ENCODE assay signal across 28 mouse cellular contexts in genomic region chr19:11494519-11494918, GRCm38 (mm10). TPM values are rescaled to one million over a fixed set of nuclear protein-coding genes. Genes with fewer than 3 reads are reported as not detected.
DNase-seq lines count a peak whose midpoint lies in the region; ATAC-seq and TF ChIP-seq lines count a peak whose summit lies in the region.
"Had no signal": no experiment of that assay in that cellular context is flagged by ENCODE, and none has a peak within 500 bp of the region (broad histone marks: within the 10 kb centered on the region; RNA-seq: fewer than 3 reads in every experiment).

No protein-coding gene starts in this region.

- H3K27ac ChIP-seq in lung, postnatal 0 days (ENCODE audit: low read length), result no peak overlapping the region
- no peak overlapping the region for H3K27ac ChIP-seq in midbrain, embryonic 15.5 days
- no peak overlapping the region for H3K27ac ChIP-seq in forebrain, embryonic 16.5 days (ENCODE audit: low read length)
- H3K27ac ChIP-seq: heart, adult 2 months; heart, embryonic 13.5 days; hindbrain, embryonic 12.5 days; kidney, postnatal 0 days; limb, embryonic 10.5 days; liver, embryonic 15.5 days; lung, embryonic 15.5 days; midbrain, embryonic 12.5 days; neural tube, embryonic 12.5 days had no signal

- no peak overlapping the region for H3K9ac ChIP-seq in lung, postnatal 0 days (replicated peaks; ENCODE audit: low read depth)
- H3K9ac ChIP-seq in midbrain, embryonic 15.5 days, result no peak overlapping the region
- H3K9ac ChIP-seq in forebrain, embryonic 16.5 days (replicated peaks; ENCODE audit: low read depth, low read length), result no peak overlapping the region
- H3K9ac ChIP-seq: heart, embryonic 13.5 days; hindbrain, embryonic 12.5 days; liver, embryonic 15.5 days; lung, embryonic 15.5 days; midbrain, embryonic 12.5 days; neural tube, embryonic 12.5 days had no signal

- no peak overlapping the region for H3K4me2 ChIP-seq in lung, postnatal 0 days (replicated peaks; ENCODE audit: low read depth, low read length)
- no peak overlapping the region for H3K4me2 ChIP-seq in midbrain, embryonic 15.5 days
- no peak overlapping the region for H3K4me2 ChIP-seq in forebrain, embryonic 16.5 days (ENCODE audit: low read length)
- H3K4me2 ChIP-seq: heart, embryonic 13.5 days; hindbrain, embryonic 12.5 days; liver, embryonic 15.5 days; lung, embryonic 15.5 days; midbrain, embryonic 12.5 days; neural tube, embryonic 12.5 days had no signal

- H3K4me3 ChIP-seq in lung, postnatal 0 days (ENCODE audit: low read depth, low read length), result no peak overlapping the region
- H3K4me3 ChIP-seq in midbrain, embryonic 15.5 days, result no peak overlapping the region
- H3K4me3 ChIP-seq in forebrain, embryonic 16.5 days (replicated peaks; ENCODE audit: low read length), result no peak overlapping the region
- H3K4me3 ChIP-seq: heart, adult 2 months; heart, embryonic 13.5 days; hindbrain, embryonic 12.5 days; limb, embryonic 10.5 days; liver, embryonic 15.5 days; lung, embryonic 15.5 days; midbrain, embryonic 12.5 days; neural tube, embryonic 12.5 days had no signal

- TF ChIP-seq EP300 in lung, postnatal 0 days (IDR thresholded peaks at IDR 0.05), result no peak

- H3K4me1 ChIP-seq in lung, postnatal 0 days (ENCODE audit: insufficient read depth, low read depth, low read length), result no peaks in the 10 kb centered on the region
- no peaks in the 10 kb centered on the region for H3K4me1 ChIP-seq in midbrain, embryonic 15.5 days
- no peaks in the 10 kb centered on the region for H3K4me1 ChIP-seq in forebrain, embryonic 16.5 days (replicated peaks; ENCODE audit: control insufficient read depth, insufficient read depth, low read length)
- H3K4me1 ChIP-seq: heart, embryonic 13.5 days; hindbrain, embryonic 12.5 days; limb, embryonic 10.5 days; liver, embryonic 15.5 days; lung, embryonic 15.5 days; midbrain, embryonic 12.5 days; neural tube, embryonic 12.5 days had no signal

- no peak for ATAC-seq in lung, postnatal 0 days
- peak; percentile 47 for ATAC-seq in activated CD4-positive, CD25-positive, alpha-beta regulatory T cell, adult 4 months
- ATAC-seq in megakaryocyte, adult 5-6 weeks (ENCODE audit: poor library complexity, severe bottlenecking), result peak; percentile 60
- no peak for ATAC-seq in midbrain, embryonic 15.5 days (replicated peaks)
- ATAC-seq in forebrain, embryonic 16.5 days, result no peak
- ATAC-seq: forebrain, embryonic 14.5 days had no signal

- TF ChIP-seq CTCF in lung, postnatal 0 days (IDR thresholded peaks at IDR 0.05), result no peak

- DNase-seq in lung, postnatal 36 days, result peak; percentile 27
- DNase-seq in lung, postnatal 0 days (ENCODE audit: low spot score), result no peak
- DNase-seq in kidney, adult 9 months, result no peak
- DNase-seq: adrenal gland, postnatal 14 days; cerebellum, adult 8-10 months; cerebellum, postnatal 36 days; gastrocnemius, postnatal 14 days; heart, adult 2 months; heart, postnatal 14 days; kidney, adult 18-20 months; liver; thymus, postnatal 25 days had no signal

- H3K36me3 ChIP-seq in lung, postnatal 0 days (ENCODE audit: insufficient read depth, low read length), result no peaks in the 10 kb centered on the region
- H3K36me3 ChIP-seq in midbrain, embryonic 15.5 days (replicated peaks), result no peaks in the 10 kb centered on the region
- no peaks in the 10 kb centered on the region for H3K36me3 ChIP-seq in forebrain, embryonic 16.5 days (ENCODE audit: control insufficient read depth, insufficient read depth)
- H3K36me3 ChIP-seq: heart, embryonic 13.5 days; hindbrain, embryonic 12.5 days; limb, embryonic 10.5 days; liver, embryonic 15.5 days; lung, embryonic 15.5 days; midbrain, embryonic 12.5 days; neural tube, embryonic 12.5 days had no signal

- WGBS in lung, postnatal 0 days, result 63% methylated on average over 3 of the region's 3 CpGs
- 81% methylated on average over 3 of the region's 3 CpGs for WGBS in midbrain, embryonic 15.5 days
- WGBS in forebrain, embryonic 16.5 days, result 90% methylated on average over 3 of the region's 3 CpGs

- no peaks in the 10 kb centered on the region for H3K9me3 ChIP-seq in lung, postnatal 0 days (ENCODE audit: low read length)
- H3K9me3 ChIP-seq in midbrain, embryonic 15.5 days, result no peaks in the 10 kb centered on the region
- no peaks in the 10 kb centered on the region for H3K9me3 ChIP-seq in forebrain, embryonic 16.5 days (ENCODE audit: control insufficient read depth, low read length)
- H3K9me3 ChIP-seq: heart, embryonic 13.5 days; hindbrain, embryonic 12.5 days; limb, embryonic 10.5 days; liver, embryonic 15.5 days; lung, embryonic 15.5 days; midbrain, embryonic 12.5 days; neural tube, embryonic 12.5 days had no signal

- no peaks in the 10 kb centered on the region for H3K27me3 ChIP-seq in lung, postnatal 0 days (replicated peaks; ENCODE audit: insufficient read depth, low read length)
- no peaks in the 10 kb centered on the region for H3K27me3 ChIP-seq in midbrain, embryonic 15.5 days (replicated peaks)
- no peaks in the 10 kb centered on the region for H3K27me3 ChIP-seq in forebrain, embryonic 16.5 days (replicated peaks; ENCODE audit: control insufficient read depth, insufficient read depth, low read length)
- H3K27me3 ChIP-seq: heart, embryonic 13.5 days; hindbrain, embryonic 12.5 days; liver, embryonic 15.5 days; lung, embryonic 15.5 days; midbrain, embryonic 12.5 days; neural tube, embryonic 12.5 days had no signal

RNA-seq across cellular contexts. Expression of gene Gm8369, which starts 8.8 kb away (rescaled TPM):
- 0.14 and 0.20 TPM in 2 replicates for polyA plus RNA-seq in lung, postnatal 0 days (2015; fragmentation: Nextera tagmentation; extraction: Ambion mirVana)
- polyA plus RNA-seq in activated CD4-positive, CD25-positive, alpha-beta regulatory T cell, adult 4 months (2017; shearing (Covaris generic)), result 100 to 1,000 TPM; 497 to 564 TPM
- 16.9 and 21.9 TPM in 2 replicates for total RNA-seq in megakaryocyte, adult 5-6 weeks (2015)
- 10.4 and 12.3 TPM in 2 replicates for total RNA-seq in megakaryocyte, adult 5-6 weeks (2017)
- polyA plus RNA-seq in midbrain, embryonic 15.5 days (2015; fragmentation: Nextera tagmentation; extraction: Ambion mirVana), result not detected in 2 replicates
- not detected in 2 replicates for polyA plus RNA-seq in forebrain, embryonic 16.5 days (2015; fragmentation: Nextera tagmentation; extraction: Ambion mirVana)
- polyA plus RNA-seq: embryonic facial prominence, embryonic 14.5 days; forebrain, embryonic 14.5 days; heart, embryonic 13.5 days; hindbrain, embryonic 12.5 days; kidney, postnatal 0 days; limb, embryonic 10.5 days; midbrain, embryonic 12.5 days; neural tube, embryonic 12.5 days; stomach, embryonic 14.5 days had no signal

RNA-seq across cellular contexts. Expression of gene Ms4a6b, which starts 21.8 kb away (rescaled TPM):
- 5.2 and 7.1 TPM in 2 replicates for polyA plus RNA-seq in lung, postnatal 0 days (2015; fragmentation: Nextera tagmentation; extraction: Ambion mirVana)
- 1,000 to 10,000 TPM; 1,243 to 1,295 TPM for polyA plus RNA-seq in activated CD4-positive, CD25-positive, alpha-beta regulatory T cell, adult 4 months (2017; shearing (Covaris generic))
- 242 and 270 TPM in 2 replicates for total RNA-seq in megakaryocyte, adult 5-6 weeks (2015)
- total RNA-seq in megakaryocyte, adult 5-6 weeks (2017), result 138 and 141 TPM in 2 replicates
- 2.5 and 2.7 TPM in 2 replicates for polyA plus RNA-seq in midbrain, embryonic 15.5 days (2015; fragmentation: Nextera tagmentation; extraction: Ambion mirVana)
- 1.5 and 2.7 TPM in 2 replicates for polyA plus RNA-seq in forebrain, embryonic 16.5 days (2015; fragmentation: Nextera tagmentation; extraction: Ambion mirVana)

RNA-seq across cellular contexts. Expression of gene Ms4a6c, which starts 25.4 kb away (rescaled TPM):
- polyA plus RNA-seq in lung, postnatal 0 days (2015; fragmentation: Nextera tagmentation; extraction: Ambion mirVana), result 10.8 and 12.6 TPM in 2 replicates
- polyA plus RNA-seq in activated CD4-positive, CD25-positive, alpha-beta regulatory T cell, adult 4 months (2017; shearing (Covaris generic)), result 10 to 100 TPM; 12.5 to 13.3 TPM
- 815 and 879 TPM in 2 replicates for total RNA-seq in megakaryocyte, adult 5-6 weeks (2015)
- 614 and 767 TPM in 2 replicates for total RNA-seq in megakaryocyte, adult 5-6 weeks (2017)
- polyA plus RNA-seq in midbrain, embryonic 15.5 days (2015; fragmentation: Nextera tagmentation; extraction: Ambion mirVana), result 2.2 and 2.5 TPM in 2 replicates
- 1.5 and 2.1 TPM in 2 replicates for polyA plus RNA-seq in forebrain, embryonic 16.5 days (2015; fragmentation: Nextera tagmentation; extraction: Ambion mirVana)

RNA-seq across cellular contexts. Expression of gene Ms4a4d, which starts 42.1 kb away (rescaled TPM):
- polyA plus RNA-seq in lung, postnatal 0 days (2015; fragmentation: Nextera tagmentation; extraction: Ambion mirVana), result 3.8 and 4.3 TPM in 2 replicates
- 1 to 10 TPM; 4.1 to 4.9 TPM for polyA plus RNA-seq in activated CD4-positive, CD25-positive, alpha-beta regulatory T cell, adult 4 months (2017; shearing (Covaris generic))
- 0.21 and 0.54 TPM in 2 replicates for total RNA-seq in megakaryocyte, adult 5-6 weeks (2015)
- 0.53 TPM in 1 of 2 replicates, not detected in the other for total RNA-seq in megakaryocyte, adult 5-6 weeks (2017)
- not detected in 2 replicates for polyA plus RNA-seq in midbrain, embryonic 15.5 days (2015; fragmentation: Nextera tagmentation; extraction: Ambion mirVana)
- polyA plus RNA-seq in forebrain, embryonic 16.5 days (2015; fragmentation: Nextera tagmentation; extraction: Ambion mirVana), result not detected in 2 replicates
- total RNA-seq: layer of hippocampus, postnatal 10 days had no signal
- polyA plus RNA-seq: forebrain, embryonic 14.5 days; hindbrain, embryonic 12.5 days; midbrain, embryonic 12.5 days; neural tube, embryonic 12.5 days had no signal

RNA-seq across cellular contexts. Expression of gene Ms4a4b, which starts 51.2 kb away (rescaled TPM):
- 1.7 and 2.4 TPM in 2 replicates for polyA plus RNA-seq in lung, postnatal 0 days (2015; fragmentation: Nextera tagmentation; extraction: Ambion mirVana)
- polyA plus RNA-seq in activated CD4-positive, CD25-positive, alpha-beta regulatory T cell, adult 4 months (2017; shearing (Covaris generic)), result 1,000 to 10,000 TPM; 2,094 to 2,461 TPM
- total RNA-seq in megakaryocyte, adult 5-6 weeks (2015), result 53.5 and 63.3 TPM in 2 replicates
- total RNA-seq in megakaryocyte, adult 5-6 weeks (2017), result 17.0 and 32.8 TPM in 2 replicates
- polyA plus RNA-seq in midbrain, embryonic 15.5 days (2015; fragmentation: Nextera tagmentation; extraction: Ambion mirVana), result 0.25 TPM in 1 of 2 replicates, not detected in the other
- not detected in 2 replicates for polyA plus RNA-seq in forebrain, embryonic 16.5 days (2015; fragmentation: Nextera tagmentation; extraction: Ambion mirVana)
- total RNA-seq: layer of hippocampus, postnatal 10 days had no signal
- polyA plus RNA-seq: forebrain, embryonic 14.5 days; heart, embryonic 13.5 days; hindbrain, embryonic 12.5 days; limb, embryonic 10.5 days; midbrain, embryonic 12.5 days; neural tube, embryonic 12.5 days had no signal

Comparison
In these comparisons a context has a peak if more than half of its experiments do, and no peak if none do; other contexts are left out.
1. ATAC-seq: peak in activated CD4-positive, CD25-positive, alpha-beta regulatory T cell, adult 4 months (single experiment) and megakaryocyte, adult 5-6 weeks (single experiment); none in lung, postnatal 0 days (single experiment), midbrain, embryonic 15.5 days (single experiment) and forebrain, embryonic 16.5 days (single experiment).
2. RNA of gene Gm8369, which starts 8.8 kb away (polyA plus RNA-seq): 497 to 564 TPM in activated CD4-positive, CD25-positive, alpha-beta regulatory T cell, adult 4 months; 0.14 to 0.20 TPM in lung, postnatal 0 days, not detected in midbrain, embryonic 15.5 days and not detected in forebrain, embryonic 16.5 days; every median in the first group is over 100 times any median in the second.
3. RNA of gene Ms4a6b, which starts 21.8 kb away (polyA plus RNA-seq): 1,243 to 1,295 TPM in activated CD4-positive, CD25-positive, alpha-beta regulatory T cell, adult 4 months; 5.2 to 7.1 TPM in lung, postnatal 0 days, 2.5 to 2.7 TPM in midbrain, embryonic 15.5 days and 1.5 to 2.7 TPM in forebrain, embryonic 16.5 days; every median in the first group is over 100 times any median in the second.